Mouse (Mus musculus) stomach, embryonic 16.5 days (tissue): Measurements from ENCODE around the gene Asap3. TPM values are rescaled to one million over a fixed set of nuclear protein-coding genes. Genes with fewer than 3 reads are reported as not detected.
A peak's percentile ranks its signal among the peaks of the same experiment; 100 is the strongest.

Experiments
- ATAC-seq: fragments of 200-750 bp; cut with Nextera tagmentation; 2 replicates; pipeline ENCODE4 v1.8.0; 2017; ENCODE audit warnings: moderate number of reproducible peaks, moderate TSS enrichment; ENCODE audit not compliant: insufficient read depth, low FRiP score
- H3K27ac ChIP-seq: fragments of 300-500 bp; sonication (generic); 2 replicates; pipeline ENCODE4 v1.5.1; 2014; ENCODE audit warnings: low read length
- H3K27me3 ChIP-seq: fragments of 300-500 bp; sonication (generic); 2 replicates; pipeline ENCODE4 v1.6.1; 2014; ENCODE audit warnings: low read length, control low read depth, mixed read lengths; ENCODE audit not compliant: control insufficient read depth, insufficient read depth
- H3K36me3 ChIP-seq: fragments of 300-500 bp; sonication (generic); 2 replicates; pipeline ENCODE4 v1.6.1; 2014; ENCODE audit warnings: low read length; ENCODE audit not compliant: control insufficient read depth, insufficient read depth
- H3K4me1 ChIP-seq: fragments of 300-500 bp; sonication (generic); 2 replicates; pipeline ENCODE4 v1.6.1; 2014; ENCODE audit warnings: low read length, control low read depth, mixed read lengths; ENCODE audit not compliant: control insufficient read depth, insufficient read depth
- H3K4me2 ChIP-seq: fragments of 300-500 bp; sonication (generic); 2 replicates; pipeline ENCODE4 v1.6.1; 2014; ENCODE audit warnings: low read depth, low read length, mixed read lengths
- H3K4me3 ChIP-seq: fragments of 300-500 bp; sonication (generic); replicated peaks from 2 replicates; pipeline ENCODE4 v1.5.1; 2014; ENCODE audit warnings: mild to moderate bottlenecking, low read length
- H3K9ac ChIP-seq: fragments of 300-500 bp; sonication (generic); 2 replicates; pipeline ENCODE4 v1.6.1; 2014; ENCODE audit warnings: low read length
- H3K9me3 ChIP-seq: fragments of 300-500 bp; sonication (generic); replicated peaks from 2 replicates; pipeline ENCODE4 v1.6.1; 2016; ENCODE audit warnings: low read length, control low read depth; ENCODE audit not compliant: control insufficient read depth
- WGBS: fragments of 180-500 bp; shearing (Covaris S2); extraction: QIAGEN DNeasy Blood & Tissue Kit; methylation state at CpG from one replicate; pipeline ENCODE4 v1.1.7; 2014; 5-methylcytosine and 5-hydroxymethylcytosine counted together
- polyA plus RNA-seq: library from polyadenylated mRNA; unstranded; fragments of >200 nt; fragmentation: Nextera tagmentation; extraction: Ambion mirVana; gene quantifications from 2 replicates; pipeline ENCODE4 v1.2.1, GENCODE M21; 2015

The Asap3 gene
- polyA plus RNA-seq, 1 experiment from 2014 or later: 7.0 TPM

DNA sequence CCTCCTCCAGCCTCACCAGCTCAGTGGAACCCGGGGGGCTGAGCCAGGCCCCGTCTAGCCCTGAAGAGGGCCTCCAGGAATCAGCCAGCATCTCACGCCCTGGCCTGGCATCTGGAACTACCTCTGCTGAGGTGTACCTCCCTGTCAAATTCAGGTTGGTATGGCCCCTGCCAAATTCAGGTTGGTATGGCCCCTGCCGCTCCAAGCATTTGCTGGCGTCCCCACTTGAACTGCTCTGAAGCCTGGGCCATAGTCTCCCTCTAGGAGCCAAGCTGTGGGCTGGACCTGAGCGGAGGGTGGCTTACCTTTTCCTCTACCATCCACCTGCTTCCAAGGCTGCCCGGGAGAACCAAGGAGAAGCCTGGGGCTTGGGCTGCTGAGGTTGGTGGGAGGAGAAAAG lies 36.6 kb downstream of the Asap3 start:
- Histone ChIP-seq H3K4me2 (no peak overlapping the region), H3K9me3 (no peaks in the 10 kb centered on the region), H3K4me3 (no peak overlapping the region), H3K4me1 (peaks cover 18% of the 10 kb centered on the region), H3K27me3 (peaks cover 8% of the 10 kb centered on the region), H3K27ac (no peak overlapping the region), H3K9ac (no peak overlapping the region), H3K36me3 (0 out of 2 replicates have a peak, but pooled peaks cover 3% of the 10 kb centered on the region)
- WGBS: 81% methylated on average over 7 of the region's 7 CpGs
- ATAC-seq: no peak

DNA sequence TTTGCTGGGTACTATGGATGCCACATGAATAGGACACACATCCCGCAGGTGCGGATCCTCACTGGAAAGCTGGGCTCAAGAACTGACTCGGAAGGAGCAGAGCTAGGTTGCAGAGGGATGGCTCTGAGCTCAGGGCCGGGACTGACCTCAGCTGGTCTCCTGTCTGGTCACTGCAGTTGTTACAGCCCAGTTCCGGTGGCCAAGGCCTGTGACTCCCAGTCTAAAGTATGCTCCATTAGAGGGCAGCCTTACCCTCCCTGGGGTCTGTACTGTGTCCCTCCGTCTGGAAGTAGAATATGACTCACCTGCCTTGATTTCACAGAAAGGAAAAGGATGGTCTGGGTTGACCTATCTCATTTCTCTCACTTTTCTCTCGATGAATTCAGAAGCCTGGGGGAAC lies 38.0 kb downstream of the Asap3 start:
- no peak overlapping the region for H3K27ac ChIP-seq
- no peak overlapping the region for H3K9ac ChIP-seq
- no peak for ATAC-seq
- H3K4me3 ChIP-seq: no peak overlapping the region
- peaks cover 17% of the 10 kb centered on the region for H3K27me3 ChIP-seq
- WGBS: 67% methylated on average over 7 of the region's 7 CpGs
- H3K4me1 ChIP-seq: peaks cover 30% of the 10 kb centered on the region
- no peak overlapping the region for H3K4me2 ChIP-seq
- H3K9me3 ChIP-seq: no peaks in the 10 kb centered on the region
- 0 out of 2 replicates have a peak, but pooled peaks cover 3% of the 10 kb centered on the region for H3K36me3 ChIP-seq

DNA sequence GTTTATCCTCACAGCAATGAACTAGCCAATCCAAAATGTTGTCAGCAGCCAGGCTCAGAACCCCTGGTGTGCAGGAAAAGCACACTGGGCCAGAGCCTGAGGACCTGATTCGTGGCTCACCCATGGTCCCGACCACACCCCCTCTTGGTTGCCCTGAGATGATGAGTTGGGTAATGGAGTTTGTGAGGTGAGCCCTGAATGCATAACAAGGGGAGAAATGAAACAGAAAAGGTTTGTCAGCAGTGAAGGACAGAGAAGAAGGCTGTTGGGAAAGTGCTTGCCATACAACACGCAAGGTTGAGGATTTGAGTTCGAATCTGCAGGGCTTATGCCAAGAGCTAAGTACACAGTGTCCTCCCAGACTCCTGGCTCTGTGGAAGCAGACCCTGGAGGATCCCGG lies 39.5 kb downstream of the Asap3 start:
- 0 out of 2 replicates have a peak, but pooled peaks cover 3% of the 10 kb centered on the region for H3K36me3 ChIP-seq
- no peak overlapping the region for H3K27ac ChIP-seq
- peaks cover 40% of the 10 kb centered on the region for H3K4me1 ChIP-seq
- ATAC-seq: no peak
- H3K9ac ChIP-seq: no peak overlapping the region
- no peak overlapping the region for H3K4me3 ChIP-seq
- no peak overlapping the region for H3K4me2 ChIP-seq
- H3K27me3 ChIP-seq: peaks cover 17% of the 10 kb centered on the region
- WGBS: 58% methylated on average over 5 of the region's 5 CpGs
- H3K9me3 ChIP-seq: no peaks in the 10 kb centered on the region

DNA sequence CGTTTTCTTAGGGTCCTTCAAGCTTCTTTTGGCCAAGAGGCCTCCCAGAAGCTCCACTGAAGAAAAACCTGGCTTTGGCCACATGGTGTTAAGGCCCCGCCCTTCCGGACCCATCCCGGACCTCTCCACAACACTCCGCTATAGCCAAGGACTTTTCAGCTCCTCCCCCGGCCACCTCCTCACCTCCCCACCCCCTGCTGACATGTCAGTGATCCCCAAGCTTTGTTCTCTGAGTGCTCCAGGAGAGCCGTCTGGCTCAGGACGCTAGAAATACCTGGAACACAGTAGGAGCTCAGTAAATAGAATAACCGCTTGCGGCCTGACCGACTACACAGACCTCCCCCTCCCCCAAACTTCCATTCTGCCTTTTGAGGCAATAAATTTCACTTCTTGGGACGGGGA lies 40.4 kb downstream of the Asap3 start:
- H3K9me3 ChIP-seq: no peaks in the 10 kb centered on the region
- H3K9ac ChIP-seq: peak overlapping the region; percentile 39; the same call in 1 of the 2 replicates
- peak overlapping the region; percentile 91 for H3K4me2 ChIP-seq
- no peak overlapping the region for H3K27ac ChIP-seq
- H3K27me3 ChIP-seq: peaks cover 17% of the 10 kb centered on the region
- 0 out of 2 replicates have a peak, but pooled peaks cover 3% of the 10 kb centered on the region for H3K36me3 ChIP-seq
- peaks cover 40% of the 10 kb centered on the region for H3K4me1 ChIP-seq
- no peak for ATAC-seq
- no peak overlapping the region; the same call in 1 of the 2 replicates for H3K4me3 ChIP-seq
- WGBS: 7% methylated on average over 12 of the region's 12 CpGs

DNA sequence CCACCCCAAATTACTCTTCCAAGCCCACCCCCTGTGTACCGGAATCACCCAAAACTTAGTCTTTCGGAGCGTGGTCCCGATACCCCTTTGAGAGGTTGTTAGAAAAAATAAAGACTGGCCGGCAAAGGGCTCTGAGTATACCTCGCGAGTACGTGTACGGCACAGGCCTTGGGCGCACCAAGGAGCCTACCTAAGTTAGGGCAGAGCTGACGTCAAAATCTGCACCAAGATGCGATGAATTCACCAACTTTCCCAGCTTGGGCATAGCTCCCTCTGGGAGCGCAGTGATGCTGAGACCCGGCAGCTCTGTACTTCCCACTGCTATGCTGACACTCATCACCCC lies 41.2 kb downstream of the Asap3 start:
- 7% methylated on average over 14 of the region's 14 CpGs for WGBS
- H3K27ac ChIP-seq: no peak overlapping the region
- H3K4me1 ChIP-seq: peaks cover 40% of the 10 kb centered on the region
- H3K9ac ChIP-seq: peak overlapping the region; percentile 73
- 0 out of 2 replicates have a peak, but pooled peaks cover 3% of the 10 kb centered on the region for H3K36me3 ChIP-seq
- H3K4me3 ChIP-seq: peak overlapping the region; percentile 59
- no peaks in the 10 kb centered on the region for H3K9me3 ChIP-seq
- H3K4me2 ChIP-seq: peak overlapping the region; percentile 91
- no peak for ATAC-seq
- peaks cover 17% of the 10 kb centered on the region for H3K27me3 ChIP-seq

DNA sequence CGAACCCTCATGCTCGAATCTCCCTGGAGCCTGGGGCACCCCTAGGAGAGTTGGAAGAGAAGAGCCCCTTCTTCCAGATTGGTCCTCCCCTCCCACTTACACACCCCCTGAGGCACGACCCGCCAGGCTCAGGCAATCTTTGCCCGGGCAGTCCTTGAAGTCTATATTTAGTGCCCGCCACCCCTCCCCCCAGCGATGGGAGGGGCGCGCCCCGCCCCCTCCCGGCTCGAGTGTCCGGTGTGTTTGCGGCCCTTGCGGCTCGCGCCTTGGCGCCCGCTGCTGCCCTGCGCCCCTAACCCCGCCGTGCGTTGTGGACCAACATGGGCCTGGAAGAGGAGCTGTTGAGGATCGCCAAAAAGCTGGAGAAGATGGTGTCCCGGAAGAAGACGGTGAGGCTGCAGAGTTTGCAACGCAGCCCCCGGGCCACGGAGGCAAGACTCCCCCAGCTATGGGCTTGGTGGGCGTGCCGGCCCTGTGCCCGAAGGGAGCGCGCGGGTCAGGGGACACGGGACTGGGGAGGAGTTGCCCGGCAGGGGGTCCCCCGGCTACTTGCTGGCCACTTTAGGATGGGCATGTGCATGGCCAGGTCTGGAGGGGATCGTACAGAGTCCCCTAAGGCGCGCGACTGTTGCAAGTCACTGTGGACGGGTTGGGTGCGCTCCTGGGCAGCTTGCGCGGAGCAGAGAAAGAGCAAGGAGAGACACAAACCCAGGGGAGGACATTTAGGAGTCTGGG lies 41.7 kb downstream of the Asap3 start, which contains the start of gene Tcea3:
Gene Tcea3, plus strand, starts transcription at position 1 of the 735 bp plus-strand sequence.
- peak; percentile 22; the same call in 1 of the 2 replicates for ATAC-seq
- 0 out of 2 replicates have a peak, but pooled peaks cover 3% of the 10 kb centered on the region for H3K36me3 ChIP-seq
- H3K4me1 ChIP-seq: peaks cover 40% of the 10 kb centered on the region
- no peaks in the 10 kb centered on the region for H3K9me3 ChIP-seq
- under 1% methylated on average over 46 of the region's 46 CpGs for WGBS
- H3K27ac ChIP-seq: no peak within 1 kb of the TSS
- peaks cover 17% of the 10 kb centered on the region for H3K27me3 ChIP-seq
- peak within 1 kb of the TSS; percentile 91 for H3K4me2 ChIP-seq
- H3K9ac ChIP-seq: peak within 1 kb of the TSS; percentile 73
- H3K4me3 ChIP-seq: peak within 1 kb of the TSS; percentile 59

DNA sequence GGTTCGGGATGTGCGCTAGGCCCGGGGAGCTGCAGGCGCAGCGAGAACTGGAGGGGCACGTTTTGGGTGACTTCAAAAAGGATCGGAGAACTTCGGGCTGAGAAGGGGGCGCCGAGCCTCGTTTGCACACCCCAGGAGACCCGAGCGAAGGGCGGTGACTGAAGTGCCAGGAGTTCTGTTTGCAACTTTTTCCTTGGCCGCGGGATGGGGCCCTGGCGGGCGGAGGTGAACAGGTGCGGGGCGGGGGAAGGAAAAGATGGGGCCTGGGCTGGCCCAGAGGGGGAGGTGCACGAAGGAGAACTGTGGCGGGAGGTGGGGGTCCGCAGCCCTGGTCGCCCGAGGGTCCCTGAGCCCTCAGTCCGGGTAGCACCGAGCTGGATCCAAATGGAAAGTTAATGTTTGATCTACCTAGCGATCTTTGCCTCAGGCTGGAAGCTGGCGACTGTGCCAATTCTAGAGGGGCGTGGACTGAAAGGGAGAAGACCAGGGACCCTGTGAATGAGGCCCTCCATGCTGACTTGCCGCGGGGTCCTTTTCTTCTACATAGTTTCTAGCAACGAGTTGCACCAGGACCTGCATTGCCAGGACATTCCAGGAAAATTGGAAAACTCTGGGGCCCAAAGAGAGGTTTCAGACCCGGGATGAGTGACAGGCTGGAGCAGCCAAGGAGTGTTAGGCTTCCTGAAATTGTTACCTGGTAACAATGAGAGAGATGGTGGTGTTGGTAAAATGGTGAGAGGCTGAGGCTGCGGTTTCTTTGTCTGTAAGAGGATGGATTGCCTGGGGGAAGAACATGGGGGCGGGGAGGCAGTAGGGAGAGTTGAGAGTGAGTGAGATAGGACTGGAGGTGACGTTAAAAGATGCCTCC lies 42.5 kb downstream of the Asap3 start:
- 3% methylated on average over 37 of the region's 37 CpGs for WGBS
- Histone ChIP-seq H3K9ac (peak overlapping the region; percentile 73), H3K27me3 (peaks cover 17% of the 10 kb centered on the region), H3K4me3 (peak overlapping the region; percentile 59), H3K4me2 (peak overlapping the region; percentile 91), H3K4me1 (peaks cover 40% of the 10 kb centered on the region), H3K9me3 (no peaks in the 10 kb centered on the region), H3K27ac (peak overlapping the region; percentile 82; the same call in 1 of the 2 replicates), H3K36me3 (0 out of 2 replicates have a peak, but pooled peaks cover 2% of the 10 kb centered on the region)
- ATAC-seq: no peak

DNA sequence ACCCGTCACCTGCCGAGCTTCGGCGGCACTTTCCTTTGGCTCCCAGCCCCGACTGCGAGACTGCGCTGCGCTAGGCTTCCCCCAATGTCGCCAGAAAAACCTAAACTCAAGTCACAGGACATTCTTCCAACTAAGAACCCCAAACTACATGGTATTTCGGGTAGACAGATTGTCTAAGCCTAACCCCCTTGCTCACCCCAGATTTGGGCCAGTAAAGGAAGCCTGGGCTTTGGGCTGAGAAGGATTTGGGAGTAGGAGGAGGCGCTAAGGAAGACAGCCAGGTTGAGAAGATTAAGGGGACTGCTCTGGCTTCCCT lies 43.1 kb downstream of the Asap3 start:
- Histone ChIP-seq H3K27ac (peak overlapping the region; percentile 82), H3K36me3 (no peaks in the 10 kb centered on the region), H3K4me1 (peaks cover 40% of the 10 kb centered on the region), H3K9me3 (no peaks in the 10 kb centered on the region), H3K4me2 (peak overlapping the region; percentile 91), H3K9ac (peak overlapping the region; percentile 57; the same call in 1 of the 2 replicates), H3K4me3 (peak overlapping the region; percentile 59), H3K27me3 (peaks cover 17% of the 10 kb centered on the region)
- ATAC-seq: no peak
- WGBS: 22% methylated on average over 11 of the region's 11 CpGs

DNA sequence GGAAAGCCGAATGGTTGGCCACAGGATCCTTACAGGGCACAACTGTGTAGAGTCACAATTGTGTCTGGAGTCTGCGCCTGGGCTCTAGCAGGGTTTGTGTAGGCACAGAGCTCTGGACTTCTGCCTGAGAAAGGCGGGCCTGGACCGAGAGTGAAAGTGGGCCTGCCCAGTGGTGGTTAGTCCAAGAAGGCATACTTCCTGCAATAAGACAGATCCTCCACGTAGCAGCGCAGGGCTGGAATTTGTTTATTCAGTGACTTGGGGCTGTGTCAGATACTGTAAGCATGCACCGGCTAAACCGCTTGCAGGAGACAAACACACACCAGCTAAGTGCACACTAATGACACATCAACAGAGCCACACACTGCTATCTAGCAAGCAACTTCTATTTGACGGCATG lies 43.6 kb downstream of the Asap3 start:
- H3K9me3 ChIP-seq: no peaks in the 10 kb centered on the region
- peak overlapping the region; percentile 82 for H3K27ac ChIP-seq
- ATAC-seq: peak; percentile 88
- H3K4me2 ChIP-seq: peak overlapping the region; percentile 91
- H3K9ac ChIP-seq: peak overlapping the region; percentile 57; the same call in 1 of the 2 replicates
- no peaks in the 10 kb centered on the region for H3K36me3 ChIP-seq
- H3K4me3 ChIP-seq: peak overlapping the region; percentile 59
- H3K27me3 ChIP-seq: peaks cover 17% of the 10 kb centered on the region
- WGBS: 15% methylated on average over 9 of the region's 9 CpGs
- peaks cover 40% of the 10 kb centered on the region for H3K4me1 ChIP-seq
